Mouse (Mus musculus): ENCODE measurements around the gene Rbx1. TPM values are rescaled to one million over a fixed set of nuclear protein-coding genes. Genes with fewer than 3 reads are reported as not detected.

The Rbx1 gene
- polyA plus RNA-seq, 1 experiment, result 326 TPM

GRCm38 (mm10) chr15:81422156-81422681 lies 43.9 kb upstream of the Rbx1 start:
- Histone ChIP-seq H3K36me3 (ENCODE audit: control insufficient read depth, insufficient read depth) (peaks cover 12% of the 10 kb centered on the region), H3K4me2 (ENCODE audit: low read depth) (no peak overlapping the region), H3K27me3 (ENCODE audit: control insufficient read depth, insufficient read depth, insufficient read length) (no peaks in the 10 kb centered on the region), H3K4me3 (no peak overlapping the region), H3K79me2 (ENCODE audit: control insufficient read depth, insufficient read depth) (no peaks in the 10 kb centered on the region), H3ac (ENCODE audit: control insufficient read depth, insufficient read length) (no peak overlapping the region)
- TF ChIP-seq TCF12 (IDR thresholded peaks at IDR 0.05; ENCODE audit: insufficient read depth, poor library complexity, severe bottlenecking), result no peak
- no peak for TF ChIP-seq MYOD1 (IDR thresholded peaks at IDR 0.05; ENCODE audit: control insufficient read depth in 1 of 3, insufficient read length in 2 of 3, low read depth in 2 of 3)
- no peak for TF ChIP-seq CEBPB (IDR thresholded peaks at IDR 0.05; ENCODE audit: insufficient read depth, poor library complexity, severe bottlenecking)
- TF ChIP-seq POLR2A (IDR thresholded peaks at IDR 0.05; ENCODE audit: insufficient read length, low read depth), result no peak
- no peak for TF ChIP-seq E2F4 (IDR thresholded peaks at IDR 0.05; ENCODE audit: insufficient read depth)
- TF ChIP-seq SRF (IDR thresholded peaks at IDR 0.05; ENCODE audit: control insufficient read depth, insufficient read length, low read depth), result no peak
- no peak for TF ChIP-seq REST (IDR thresholded peaks at IDR 0.05; ENCODE audit: insufficient read depth, insufficient read length)
- no peak for TF ChIP-seq MAX (IDR thresholded peaks at IDR 0.05; ENCODE audit: low read depth)
- TF ChIP-seq TCF3 (IDR thresholded peaks at IDR 0.05; ENCODE audit: insufficient read length, low read depth), result no peak
- no peak for TF ChIP-seq USF1 (IDR thresholded peaks at IDR 0.05; ENCODE audit: low read depth)
- TF ChIP-seq MYOG (IDR thresholded peaks at IDR 0.05; ENCODE audit: control insufficient read depth in 1 of 3, insufficient read depth in 1 of 3, insufficient read length in 2 of 3, low read depth in 2 of 3), result no peak
- TF ChIP-seq POLR2AphosphoS2 (IDR thresholded peaks at IDR 0.05; ENCODE audit: insufficient read length, low read depth), result no peak

DNA sequence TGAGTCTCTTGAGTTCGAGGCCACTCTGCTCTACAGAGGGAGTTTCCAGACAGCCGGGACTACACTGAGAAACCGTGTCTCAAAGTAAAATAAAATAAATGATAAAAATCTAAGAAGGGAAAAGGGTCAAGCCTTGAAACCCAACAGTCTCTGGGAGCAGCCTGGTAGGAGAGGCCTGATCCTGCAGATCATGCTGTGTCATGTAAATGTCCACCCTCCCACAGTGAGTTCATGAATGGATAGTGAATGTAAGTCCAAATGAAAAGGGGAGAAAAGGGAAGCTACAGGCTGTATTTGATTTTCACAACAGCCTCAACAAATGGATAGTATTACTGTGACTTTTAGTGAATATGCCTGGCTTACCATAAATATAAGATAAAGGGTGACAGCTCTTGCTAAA lies 40.8 kb upstream of the Rbx1 start:
- Histone ChIP-seq H3K79me2 (ENCODE audit: control insufficient read depth, insufficient read depth) (no peaks in the 10 kb centered on the region), H3K4me2 (ENCODE audit: low read depth) (no peak overlapping the region), H3K36me3 (ENCODE audit: control insufficient read depth, insufficient read depth) (peaks cover 15% of the 10 kb centered on the region), H3K4me3 (no peak overlapping the region), H3ac (ENCODE audit: control insufficient read depth, insufficient read length) (no peak overlapping the region), H3K27me3 (ENCODE audit: control insufficient read depth, insufficient read depth, insufficient read length) (no peaks in the 10 kb centered on the region)
- no peak for TF ChIP-seq CEBPB (IDR thresholded peaks at IDR 0.05; ENCODE audit: insufficient read depth, poor library complexity, severe bottlenecking)
- TF ChIP-seq USF1 (IDR thresholded peaks at IDR 0.05; ENCODE audit: low read depth), result no peak
- no peak for TF ChIP-seq POLR2A (IDR thresholded peaks at IDR 0.05; ENCODE audit: insufficient read length, low read depth)
- no peak for TF ChIP-seq TCF3 (IDR thresholded peaks at IDR 0.05; ENCODE audit: insufficient read length, low read depth)
- TF ChIP-seq E2F4 (IDR thresholded peaks at IDR 0.05; ENCODE audit: insufficient read depth), result no peak
- no peak for TF ChIP-seq MAX (IDR thresholded peaks at IDR 0.05; ENCODE audit: low read depth)
- TF ChIP-seq POLR2AphosphoS2 (IDR thresholded peaks at IDR 0.05; ENCODE audit: insufficient read length, low read depth), result no peak
- TF ChIP-seq TCF12 (IDR thresholded peaks at IDR 0.05; ENCODE audit: insufficient read depth, poor library complexity, severe bottlenecking), result no peak
- TF ChIP-seq MYOG (IDR thresholded peaks at IDR 0.05; ENCODE audit: control insufficient read depth in 1 of 3, insufficient read depth in 1 of 3, insufficient read length in 2 of 3, low read depth in 2 of 3), result no peak
- no peak for TF ChIP-seq MYOD1 (IDR thresholded peaks at IDR 0.05; ENCODE audit: control insufficient read depth in 1 of 3, insufficient read length in 2 of 3, low read depth in 2 of 3)
- TF ChIP-seq SRF (IDR thresholded peaks at IDR 0.05; ENCODE audit: control insufficient read depth, insufficient read length, low read depth), result no peak
- no peak for TF ChIP-seq REST (IDR thresholded peaks at IDR 0.05; ENCODE audit: insufficient read depth, insufficient read length)

GRCm38 (mm10) chr15:81427947-81428346 lies 38.1 kb upstream of the Rbx1 start:
- Histone ChIP-seq H3K79me2 (ENCODE audit: control insufficient read depth, insufficient read depth) (no peaks in the 10 kb centered on the region), H3K27me3 (ENCODE audit: control insufficient read depth, insufficient read depth, insufficient read length) (no peaks in the 10 kb centered on the region), H3K4me3 (no peak overlapping the region), H3K36me3 (ENCODE audit: control insufficient read depth, insufficient read depth) (peaks cover 36% of the 10 kb centered on the region), H3ac (ENCODE audit: control insufficient read depth, insufficient read length) (no peak overlapping the region), H3K4me2 (ENCODE audit: low read depth) (no peak overlapping the region)
- no peak for TF ChIP-seq SRF (IDR thresholded peaks at IDR 0.05; ENCODE audit: control insufficient read depth, insufficient read length, low read depth)
- no peak for TF ChIP-seq POLR2AphosphoS2 (IDR thresholded peaks at IDR 0.05; ENCODE audit: insufficient read length, low read depth)
- TF ChIP-seq CEBPB (IDR thresholded peaks at IDR 0.05; ENCODE audit: insufficient read depth, poor library complexity, severe bottlenecking), result no peak
- no peak for TF ChIP-seq USF1 (IDR thresholded peaks at IDR 0.05; ENCODE audit: low read depth)
- no peak for TF ChIP-seq TCF3 (IDR thresholded peaks at IDR 0.05; ENCODE audit: insufficient read length, low read depth)
- TF ChIP-seq REST (IDR thresholded peaks at IDR 0.05; ENCODE audit: insufficient read depth, insufficient read length), result no peak
- no peak for TF ChIP-seq MAX (IDR thresholded peaks at IDR 0.05; ENCODE audit: low read depth)
- TF ChIP-seq E2F4 (IDR thresholded peaks at IDR 0.05; ENCODE audit: insufficient read depth), result no peak
- TF ChIP-seq POLR2A (IDR thresholded peaks at IDR 0.05; ENCODE audit: insufficient read length, low read depth), result no peak
- TF ChIP-seq TCF12 (IDR thresholded peaks at IDR 0.05; ENCODE audit: insufficient read depth, poor library complexity, severe bottlenecking), result no peak
- TF ChIP-seq MYOG (IDR thresholded peaks at IDR 0.05; ENCODE audit: control insufficient read depth in 1 of 3, insufficient read depth in 1 of 3, insufficient read length in 2 of 3, low read depth in 2 of 3), result no peak
- no peak for TF ChIP-seq MYOD1 (IDR thresholded peaks at IDR 0.05; ENCODE audit: control insufficient read depth in 1 of 3, insufficient read length in 2 of 3, low read depth in 2 of 3)

DNA sequence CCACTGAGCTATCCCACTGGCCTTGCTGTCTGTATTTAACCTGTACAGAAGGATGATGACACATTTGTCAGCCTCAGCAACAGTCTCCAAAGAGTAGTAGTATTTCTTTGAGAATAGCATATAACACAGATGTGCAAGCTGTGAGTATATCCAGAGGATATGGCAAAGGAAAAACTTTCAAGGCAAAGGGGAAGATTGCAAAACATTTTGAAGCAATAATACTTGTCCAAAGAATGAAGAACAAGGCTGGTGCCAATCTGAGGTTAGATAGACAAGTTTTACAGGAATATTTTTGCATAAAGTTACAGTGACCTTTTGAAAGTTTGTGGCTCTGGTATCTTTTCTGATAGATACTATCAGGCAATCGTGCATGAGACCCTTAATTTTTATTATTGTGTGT lies 34.9 kb upstream of the Rbx1 start:
- Histone ChIP-seq H3ac (ENCODE audit: control insufficient read depth, insufficient read length) (no peak overlapping the region), H3K4me2 (ENCODE audit: low read depth) (no peak overlapping the region), H3K4me3 (no peak overlapping the region), H3K36me3 (ENCODE audit: control insufficient read depth, insufficient read depth) (peaks cover 40% of the 10 kb centered on the region), H3K79me2 (ENCODE audit: control insufficient read depth, insufficient read depth) (no peaks in the 10 kb centered on the region), H3K27me3 (ENCODE audit: control insufficient read depth, insufficient read depth, insufficient read length) (no peaks in the 10 kb centered on the region)
- TF ChIP-seq TCF12 (IDR thresholded peaks at IDR 0.05; ENCODE audit: insufficient read depth, poor library complexity, severe bottlenecking) (no peak), MYOD1 (IDR thresholded peaks at IDR 0.05; ENCODE audit: control insufficient read depth in 1 of 3, insufficient read length in 2 of 3, low read depth in 2 of 3) (no peak), SRF (IDR thresholded peaks at IDR 0.05; ENCODE audit: control insufficient read depth, insufficient read length, low read depth) (no peak), POLR2AphosphoS2 (IDR thresholded peaks at IDR 0.05; ENCODE audit: insufficient read length, low read depth) (no peak), E2F4 (IDR thresholded peaks at IDR 0.05; ENCODE audit: insufficient read depth) (no peak), MYOG (IDR thresholded peaks at IDR 0.05; ENCODE audit: control insufficient read depth in 1 of 3, insufficient read depth in 1 of 3, insufficient read length in 2 of 3, low read depth in 2 of 3) (no peak), TCF3 (IDR thresholded peaks at IDR 0.05; ENCODE audit: insufficient read length, low read depth) (no peak), REST (IDR thresholded peaks at IDR 0.05; ENCODE audit: insufficient read depth, insufficient read length) (no peak), USF1 (IDR thresholded peaks at IDR 0.05; ENCODE audit: low read depth) (no peak), CEBPB (IDR thresholded peaks at IDR 0.05; ENCODE audit: insufficient read depth, poor library complexity, severe bottlenecking) (no peak), MAX (IDR thresholded peaks at IDR 0.05; ENCODE audit: low read depth) (no peak)

Data from myocyte (in vitro differentiated cells).